Mouse (Mus musculus) liver, embryonic 13.5 days (tissue): ENCODE measurements around the gene Maff. TPM values are rescaled to one million over a fixed set of nuclear protein-coding genes. Genes with fewer than 3 reads are reported as not detected.

Experiments used
- ATAC-seq: fragments of 200-750 bp; cut with Nextera tagmentation; 2 replicates; pipeline ENCODE4 v1.8.0; 2017; ENCODE audit warnings: low read depth, mild to moderate bottlenecking, moderate number of reproducible peaks, moderate library complexity
- DNase-seq: peaks from one replicate; pipeline ENCODE4 v3.0.0; 2022
- H3K27ac ChIP-seq: fragments of 300-500 bp; sonication (generic); 2 replicates; pipeline ENCODE4 v1.5.1; 2015; ENCODE audit warnings: moderate library complexity, mild to moderate bottlenecking, inconsistent platforms
- H3K27me3 ChIP-seq: fragments of 300-500 bp; sonication (generic); 2 replicates; pipeline ENCODE4 v1.6.1; 2015; ENCODE audit warnings: mild to moderate bottlenecking, inconsistent platforms
- H3K36me3 ChIP-seq: fragments of 300-500 bp; sonication (generic); 2 replicates; pipeline ENCODE4 v1.6.1; 2015; ENCODE audit warnings: mild to moderate bottlenecking, inconsistent platforms
- H3K4me1 ChIP-seq: fragments of 300-500 bp; sonication (generic); replicated peaks from 2 replicates; pipeline ENCODE4 v1.6.1; 2015; ENCODE audit warnings: inconsistent platforms
- H3K4me2 ChIP-seq: fragments of 300-500 bp; sonication (generic); 2 replicates; pipeline ENCODE4 v1.6.1; 2015; ENCODE audit warnings: inconsistent platforms, mild to moderate bottlenecking, moderate library complexity
- H3K4me3 ChIP-seq: fragments of 300-500 bp; sonication (generic); replicated peaks from 2 replicates; pipeline ENCODE4 v1.5.1; 2015; ENCODE audit warnings: mild to moderate bottlenecking, inconsistent platforms
- H3K9ac ChIP-seq: fragments of 300-500 bp; sonication (generic); 2 replicates; pipeline ENCODE4 v1.6.1; 2015; ENCODE audit warnings: mild to moderate bottlenecking, inconsistent platforms
- H3K9me3 ChIP-seq: fragments of 300-500 bp; sonication (generic); replicated peaks from 2 replicates; pipeline ENCODE4 v1.6.1; 2016; ENCODE audit warnings: inconsistent platforms
- WGBS: fragments of 180-500 bp; shearing (Covaris S2); methylation state at CpG from one replicate; pipeline ENCODE4 v1.1.7; 2015; ENCODE audit not compliant: insufficient replicate concordance; 5-methylcytosine and 5-hydroxymethylcytosine counted together
- polyA plus RNA-seq: library from polyadenylated mRNA; unstranded; fragments of >200 nt; fragmentation: Nextera tagmentation; extraction: Ambion mirVana; gene quantifications from 2 replicates; pipeline ENCODE4 v1.2.1, GENCODE M21; 2015

Gene Maff
- polyA plus RNA-seq, 1 experiment from 2014 or later: 0.95 TPM

GRCm38 (mm10) chr15:79322991-79323790 is 23.2 kb upstream of the Maff start:
- Histone ChIP-seq H3K27me3 (no peaks in the 10 kb centered on the region), H3K4me1 (peaks cover 75% of the 10 kb centered on the region), H3K4me2 (peak overlapping the region; percentile 32), H3K36me3 (0 out of 2 replicates have a peak, but pooled peaks cover 7% of the 10 kb centered on the region), H3K9me3 (no peaks in the 10 kb centered on the region), H3K4me3 (no peak overlapping the region), H3K27ac (peak overlapping the region; percentile 84), H3K9ac (peak overlapping the region; percentile 28)
- ATAC-seq: no peak
- no peak for DNase-seq
- 61% methylated on average over 6 of the region's 6 CpGs for WGBS

GRCm38 (mm10) chr15:79323791-79324155 is 22.6 kb upstream of the Maff start:
- 70% methylated on average over 4 of the region's 4 CpGs for WGBS

GRCm38 (mm10) chr15:79324373-79324772 is 22.0 kb upstream of the Maff start:
- H3K4me2 ChIP-seq: no peak overlapping the region
- H3K9me3 ChIP-seq: no peaks in the 10 kb centered on the region
- H3K4me1 ChIP-seq: peaks cover 83% of the 10 kb centered on the region
- H3K27me3 ChIP-seq: no peaks in the 10 kb centered on the region
- WGBS: 70% methylated on average over 3 of the region's 3 CpGs
- H3K9ac ChIP-seq: 0 out of 2 replicates have a peak overlapping the region, but pooled peaks have one; percentile 0
- ATAC-seq: no peak
- H3K4me3 ChIP-seq: no peak overlapping the region
- peak overlapping the region; percentile 84 for H3K27ac ChIP-seq
- 0 out of 2 replicates have a peak, but pooled peaks cover 1% of the 10 kb centered on the region for H3K36me3 ChIP-seq
- no peak for DNase-seq

More at GRCm38 (mm10) chr15:79323791-79324155, 22.6 kb upstream of the Maff start:
- Histone ChIP-seq H3K27me3 (no peaks in the 10 kb centered on the region), H3K36me3 (0 out of 2 replicates have a peak, but pooled peaks cover 6% of the 10 kb centered on the region), H3K9ac (peak overlapping the region; percentile 28; the same call in 1 of the 2 replicates), H3K9me3 (no peaks in the 10 kb centered on the region), H3K4me3 (no peak overlapping the region), H3K27ac (peak overlapping the region; percentile 84), H3K4me1 (peaks cover 78% of the 10 kb centered on the region), H3K4me2 (no peak overlapping the region)
- DNase-seq (no peak), ATAC-seq (no peak)

GRCm38 (mm10) chr15:79325742-79326141 is 20.7 kb upstream of the Maff start:
- no peaks in the 10 kb centered on the region for H3K9me3 ChIP-seq
- DNase-seq (no peak), ATAC-seq (no peak)
- H3K27ac ChIP-seq: peak overlapping the region; percentile 91
- H3K9ac ChIP-seq: peak overlapping the region; percentile 89
- H3K4me3 ChIP-seq: no peak overlapping the region
- H3K4me2 ChIP-seq: peak overlapping the region; percentile 91
- no peaks in the 10 kb centered on the region for H3K27me3 ChIP-seq
- no peaks in the 10 kb centered on the region for H3K36me3 ChIP-seq
- WGBS: 49% methylated on average over 3 of the region's 3 CpGs
- peaks cover 79% of the 10 kb centered on the region for H3K4me1 ChIP-seq

GRCm38 (mm10) chr15:79326264-79326663 is 20.2 kb upstream of the Maff start:
- H3K27me3 ChIP-seq: no peaks in the 10 kb centered on the region
- ATAC-seq: no peak
- 60% methylated on average over 4 of the region's 4 CpGs for WGBS
- DNase-seq: no peak
- H3K27ac ChIP-seq: peak overlapping the region; percentile 91; the same call in 1 of the 2 replicates
- H3K36me3 ChIP-seq: no peaks in the 10 kb centered on the region
- peak overlapping the region; percentile 70 for H3K4me3 ChIP-seq
- peaks cover 78% of the 10 kb centered on the region for H3K4me1 ChIP-seq
- peak overlapping the region; percentile 89 for H3K9ac ChIP-seq
- H3K4me2 ChIP-seq: peak overlapping the region; percentile 91
- H3K9me3 ChIP-seq: no peaks in the 10 kb centered on the region

GRCm38 (mm10) chr15:79326971-79327961 is 19.2 kb upstream of the Maff start:
- peak overlapping the region; percentile 91 for H3K4me2 ChIP-seq
- H3K9ac ChIP-seq: peak overlapping the region; percentile 89
- H3K4me1 ChIP-seq: peaks cover 68% of the 10 kb centered on the region
- H3K27ac ChIP-seq: peak overlapping the region; percentile 91
- no peaks in the 10 kb centered on the region for H3K36me3 ChIP-seq
- no peaks in the 10 kb centered on the region for H3K27me3 ChIP-seq
- ATAC-seq: peak; percentile 22
- peak overlapping the region; percentile 70 for H3K4me3 ChIP-seq
- 14% methylated on average over 20 of the region's 20 CpGs for WGBS
- peak; percentile 52 for DNase-seq
- no peaks in the 10 kb centered on the region for H3K9me3 ChIP-seq

GRCm38 (mm10) chr15:79328058-79328938 is 18.1 kb upstream of the Maff start, which contains the start of gene Pla2g6:
Pla2g6 (minus strand) TSS chr15:79328390.
- Histone ChIP-seq H3K27me3 (no peaks in the 10 kb centered on the region), H3K36me3 (no peaks in the 10 kb centered on the region), H3K4me3 (peak within 1 kb of the TSS; percentile 70), H3K27ac (peak within 1 kb of the TSS; percentile 91), H3K4me2 (peak within 1 kb of the TSS; percentile 91), H3K4me1 (peaks cover 64% of the 10 kb centered on the region), H3K9ac (peak within 1 kb of the TSS; percentile 89), H3K9me3 (no peaks in the 10 kb centered on the region)
- DNase-seq (peak; percentile 99), ATAC-seq (peak; percentile 95)
- WGBS: 1% methylated on average over 46 of the region's 46 CpGs

GRCm38 (mm10) chr15:79328939-79329275 is 17.5 kb upstream of the Maff start:
- Histone ChIP-seq H3K4me3 (no peak overlapping the region), H3K4me2 (peak overlapping the region; percentile 91), H3K9ac (no peak overlapping the region), H3K36me3 (no peaks in the 10 kb centered on the region), H3K4me1 (peaks cover 64% of the 10 kb centered on the region), H3K27me3 (no peaks in the 10 kb centered on the region), H3K27ac (peak overlapping the region; percentile 91), H3K9me3 (no peaks in the 10 kb centered on the region)
- no peak for DNase-seq
- ATAC-seq: no peak
- WGBS: 60% methylated on average over 4 of the region's 4 CpGs

GRCm38 (mm10) chr15:79329346-79329978 is 17.0 kb upstream of the Maff start:
- no peaks in the 10 kb centered on the region for H3K9me3 ChIP-seq
- ATAC-seq (no peak), DNase-seq (no peak)
- WGBS: 87% methylated on average over 6 of the region's 6 CpGs
- no peaks in the 10 kb centered on the region for H3K27me3 ChIP-seq
- H3K9ac ChIP-seq: no peak overlapping the region
- peak overlapping the region; percentile 91; the same call in 1 of the 2 replicates for H3K27ac ChIP-seq
- no peak overlapping the region for H3K4me3 ChIP-seq
- H3K4me2 ChIP-seq: no peak overlapping the region
- peaks cover 62% of the 10 kb centered on the region for H3K4me1 ChIP-seq
- H3K36me3 ChIP-seq: no peaks in the 10 kb centered on the region

- no peak for ATAC-seq
- H3K9me3 ChIP-seq: no peaks in the 10 kb centered on the region
- H3K27ac ChIP-seq: no peak overlapping the region
- peaks cover 61% of the 10 kb centered on the region for H3K4me1 ChIP-seq
- no peaks in the 10 kb centered on the region for H3K27me3 ChIP-seq
- no peak for DNase-seq
- no peak overlapping the region for H3K4me3 ChIP-seq
- H3K4me2 ChIP-seq: no peak overlapping the region
- H3K36me3 ChIP-seq: no peaks in the 10 kb centered on the region
- H3K9ac ChIP-seq: no peak overlapping the region
- WGBS: 90% methylated on average over 6 of the region's 6 CpGs
Observed at GRCm38 (mm10) chr15:79329979-79330363, 16.4 kb upstream of the Maff start.
